Comparison of ENCODE assay signal across 10 mouse cellular contexts in genomic region chr2:52991688-52992194, GRCm38 (mm10).
DNase-seq lines count a peak whose midpoint lies in the region; ATAC-seq and TF ChIP-seq lines count a peak whose summit lies in the region.
"Had no signal": no experiment of that assay in that cellular context is flagged by ENCODE, and none has a peak within 500 bp of the region (broad histone marks: within the 10 kb centered on the region; RNA-seq: fewer than 3 reads in every experiment).

No protein-coding gene starts in this region.

- no peak for DNase-seq in heart, postnatal 25 days (ENCODE audit: low spot score)
- DNase-seq in lung, adult 2 months, result no peak
- DNase-seq in lung, postnatal 4 days, result no peak
- no peak for DNase-seq in testis, postnatal 10 days (ENCODE audit: low spot score)
- DNase-seq: cerebellum, postnatal 25 days had no signal

- WGBS in heart, embryonic 15.5 days, result 58% methylated on average over 5 of the region's 5 CpGs
- WGBS in lung, adult 2 months, result 33% methylated on average over 5 of the region's 5 CpGs
- 86% methylated on average over 5 of the region's 5 CpGs for WGBS in hindbrain, embryonic 15.5 days
- 40% methylated on average over 5 of the region's 5 CpGs for WGBS in stomach, embryonic 16.5 days

- no peak overlapping the region for H3K9ac ChIP-seq in heart, embryonic 15.5 days
- H3K9ac ChIP-seq in hindbrain, embryonic 15.5 days, result no peak overlapping the region
- no peak overlapping the region for H3K9ac ChIP-seq in stomach, embryonic 16.5 days (ENCODE audit: low read length)
- H3K9ac ChIP-seq: forebrain, embryonic 13.5 days had no signal

- ATAC-seq in heart, embryonic 15.5 days (replicated peaks; ENCODE audit: insufficient number of reproducible peaks, insufficient read depth, low FRiP score, low read depth), result no peak
- ATAC-seq in hindbrain, embryonic 15.5 days (ENCODE audit: low FRiP score, low read depth), result no peak
- ATAC-seq in stomach, embryonic 16.5 days (ENCODE audit: insufficient read depth, low FRiP score), result no peak
- ATAC-seq: forebrain, embryonic 13.5 days had no signal

- TF ChIP-seq CTCF in lung, adult 2 months (IDR thresholded peaks at IDR 0.05; ENCODE audit: insufficient read depth, low read length), result no peak

- no peak for TF ChIP-seq POLR2A in lung, adult 2 months (IDR thresholded peaks at IDR 0.05; ENCODE audit: borderline replicate concordance, extremely low read depth, low read depth, low read length)

- intact Hi-C loops in heart, postnatal 25 days (cut with DNase I), result loop anchor here (2.0 kb wide), 1 partner anchor 135 kb away; the partner anchor contains the start of gene Fmnl2

- peak overlapping the region; percentile 56 for H3K27ac ChIP-seq in heart, embryonic 15.5 days
- peak overlapping the region; percentile 61; the same call in 1 of the 2 replicates for H3K27ac ChIP-seq in hindbrain, embryonic 15.5 days (replicated peaks)
- H3K27ac ChIP-seq in stomach, embryonic 16.5 days (ENCODE audit: low read length), result peak overlapping the region; percentile 70
- H3K27ac ChIP-seq: forebrain, embryonic 13.5 days had no signal

- H3K27me3 ChIP-seq in heart, embryonic 15.5 days, result no peaks in the 10 kb centered on the region
- H3K27me3 ChIP-seq in hindbrain, embryonic 15.5 days, result no peaks in the 10 kb centered on the region
- no peaks in the 10 kb centered on the region for H3K27me3 ChIP-seq in stomach, embryonic 16.5 days (ENCODE audit: control insufficient read depth, insufficient read depth, low read length)
- H3K27me3 ChIP-seq: CH12.LX; forebrain, embryonic 13.5 days had no signal

- H3K4me3 ChIP-seq in heart, embryonic 15.5 days, result no peak overlapping the region
- H3K4me3 ChIP-seq in lung, adult 2 months (replicated peaks; ENCODE audit: extremely low read depth, low read depth, low read length), result peak overlapping the region; percentile 30
- no peak overlapping the region for H3K4me3 ChIP-seq in hindbrain, embryonic 15.5 days
- H3K4me3 ChIP-seq in stomach, embryonic 16.5 days (replicated peaks; ENCODE audit: low read length), result no peak overlapping the region
- H3K4me3 ChIP-seq: forebrain, embryonic 13.5 days had no signal

- 0 out of 2 replicates have a peak, but pooled peaks cover 7% of the 10 kb centered on the region for H3K4me1 ChIP-seq in heart, embryonic 15.5 days (replicated peaks)
- peaks cover 8% of the 10 kb centered on the region; the same call in 1 of the 2 replicates for H3K4me1 ChIP-seq in lung, adult 2 months (ENCODE audit: control insufficient read depth, insufficient read depth, low read length)
- peaks cover 20% of the 10 kb centered on the region for H3K4me1 ChIP-seq in hindbrain, embryonic 15.5 days (replicated peaks)
- H3K4me1 ChIP-seq in stomach, embryonic 16.5 days (ENCODE audit: control insufficient read depth, insufficient read depth, low read length), result peaks cover 24% of the 10 kb centered on the region

- peak overlapping the region; percentile 3; the same call in 1 of the 2 replicates for H3K4me2 ChIP-seq in heart, embryonic 15.5 days
- no peak overlapping the region for H3K4me2 ChIP-seq in hindbrain, embryonic 15.5 days
- 0 out of 2 replicates have a peak overlapping the region, but pooled peaks have one; percentile 22 for H3K4me2 ChIP-seq in stomach, embryonic 16.5 days (ENCODE audit: low read depth, low read length)
- H3K4me2 ChIP-seq: forebrain, embryonic 13.5 days had no signal

- no peaks in the 10 kb centered on the region for H3K9me3 ChIP-seq in heart, embryonic 15.5 days (replicated peaks)
- H3K9me3 ChIP-seq in hindbrain, embryonic 15.5 days, result no peaks in the 10 kb centered on the region
- no peaks in the 10 kb centered on the region for H3K9me3 ChIP-seq in stomach, embryonic 16.5 days (replicated peaks; ENCODE audit: control insufficient read depth, low read length)
- H3K9me3 ChIP-seq: forebrain, embryonic 13.5 days had no signal

- no peaks in the 10 kb centered on the region for H3K36me3 ChIP-seq in heart, embryonic 15.5 days
- H3K36me3 ChIP-seq in hindbrain, embryonic 15.5 days, result no peaks in the 10 kb centered on the region
- no peaks in the 10 kb centered on the region for H3K36me3 ChIP-seq in stomach, embryonic 16.5 days (ENCODE audit: control insufficient read depth, insufficient read depth, low read length)
